Mouse (Mus musculus): ENCODE measurements around the gene Bicdl1. TPM values are rescaled to one million over a fixed set of nuclear protein-coding genes. Genes with fewer than 3 reads are reported as not detected.
"Not testable (repeated sequence)": the region's sequence is repeated elsewhere in the genome, so short reads cannot be mapped to it uniquely, and the experiment has no call there.

Gene Bicdl1
- polyA plus RNA-seq, 1 experiment from 2014 or later, result 16.8 TPM

DNA sequence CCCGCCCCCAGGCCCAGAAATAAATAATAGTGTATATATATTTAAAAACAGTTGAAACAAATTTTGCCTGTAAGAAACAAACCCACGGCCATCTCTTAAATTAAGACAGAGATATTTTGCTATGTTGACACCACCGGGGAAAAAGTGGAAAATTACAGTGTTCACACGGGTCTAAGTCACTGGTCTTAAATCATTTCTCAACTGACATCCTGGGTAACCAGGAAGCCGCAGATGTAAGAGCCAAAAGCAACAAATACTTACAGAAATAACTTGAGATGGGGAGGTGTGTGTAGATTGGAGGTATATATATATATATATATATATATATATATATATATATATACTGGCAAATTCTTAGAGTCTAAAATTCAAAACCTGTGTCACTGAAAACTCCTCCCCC, 21.5 kb upstream of the Bicdl1 start:
- DNase-seq (ENCODE audit: low spot score) (no peak), ATAC-seq (ENCODE audit: low FRiP score, low TSS enrichment) (no peak)
- WGBS, result 60% methylated on average over 5 of the region's 5 CpGs
- H3K9me3 ChIP-seq (ENCODE audit: control insufficient read depth, low read length), result no peaks in the 10 kb centered on the region
- no peak overlapping the region for H3K27ac ChIP-seq (replicated peaks)
- H3K4me1 ChIP-seq (replicated peaks; ENCODE audit: control insufficient read depth, insufficient read depth), result no peaks in the 10 kb centered on the region
- no peak overlapping the region for H3K4me3 ChIP-seq (ENCODE audit: low read depth, low read length)
- H3K36me3 ChIP-seq (ENCODE audit: control insufficient read depth, insufficient read depth, low read length), result no peaks in the 10 kb centered on the region
- no peak for TF ChIP-seq CTCF (IDR thresholded peaks at IDR 0.05; ENCODE audit: low read depth)
- no peak for TF ChIP-seq EP300 (optimal IDR thresholded peaks at IDR 0.05)
- H3K9ac ChIP-seq (ENCODE audit: low read length), result no peak overlapping the region
- no peak overlapping the region for H3K4me2 ChIP-seq (replicated peaks; ENCODE audit: low read depth)
- no peaks in the 10 kb centered on the region for H3K27me3 ChIP-seq (ENCODE audit: control insufficient read depth, insufficient read depth, low read length)

DNA sequence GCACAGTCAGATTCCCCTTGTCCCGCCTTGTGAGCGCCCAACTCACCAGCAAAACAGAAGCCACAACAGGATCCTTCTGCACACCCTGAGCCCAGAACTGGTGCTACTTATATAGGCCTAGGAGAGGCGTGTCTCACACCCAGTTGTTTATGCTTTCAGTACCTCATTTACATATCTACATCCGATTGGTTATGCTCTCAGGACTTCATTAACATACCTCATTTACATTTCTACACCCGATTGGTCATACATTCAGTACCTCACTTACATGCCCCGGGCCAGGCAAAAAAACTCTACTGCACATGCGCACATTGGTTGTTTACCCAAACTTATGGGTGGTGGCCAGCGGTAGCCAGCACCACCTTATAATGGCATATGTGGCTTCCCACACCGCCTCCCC, 20.5 kb upstream of the Bicdl1 start:
- H3K27me3 ChIP-seq (ENCODE audit: control insufficient read depth, insufficient read depth, low read length); H3K36me3 ChIP-seq (ENCODE audit: control insufficient read depth, insufficient read depth, low read length); H3K27ac ChIP-seq (replicated peaks); H3K9me3 ChIP-seq (ENCODE audit: control insufficient read depth, low read length); DNase-seq (ENCODE audit: low spot score); ATAC-seq (ENCODE audit: low FRiP score, low TSS enrichment); H3K4me2 ChIP-seq (replicated peaks; ENCODE audit: low read depth); H3K4me1 ChIP-seq (replicated peaks; ENCODE audit: control insufficient read depth, insufficient read depth); H3K9ac ChIP-seq (ENCODE audit: low read length); H3K4me3 ChIP-seq (ENCODE audit: low read depth, low read length): not testable (repeated sequence)
- 90% methylated on average over 9 of the region's 9 CpGs for WGBS

- Histone ChIP-seq H3K36me3 (ENCODE audit: control insufficient read depth, insufficient read depth, low read length) (no peaks in the 10 kb centered on the region), H3K4me1 (replicated peaks; ENCODE audit: control insufficient read depth, insufficient read depth) (no peaks in the 10 kb centered on the region), H3K27me3 (ENCODE audit: control insufficient read depth, insufficient read depth, low read length) (no peaks in the 10 kb centered on the region), H3K27ac (replicated peaks) (no peak overlapping the region), H3K9me3 (ENCODE audit: control insufficient read depth, low read length) (no peaks in the 10 kb centered on the region), H3K4me2 (replicated peaks; ENCODE audit: low read depth) (no peak overlapping the region), H3K9ac (ENCODE audit: low read length) (no peak overlapping the region), H3K4me3 (ENCODE audit: low read depth, low read length) (no peak overlapping the region)
- no peak for DNase-seq (ENCODE audit: low spot score)
- ATAC-seq (ENCODE audit: low FRiP score, low TSS enrichment), result no peak
- 58% methylated on average over 8 of the region's 8 CpGs for WGBS
- no peak for TF ChIP-seq EP300 (optimal IDR thresholded peaks at IDR 0.05)
- TF ChIP-seq CTCF (IDR thresholded peaks at IDR 0.05; ENCODE audit: low read depth), result no peak
These were observed 16.9 kb upstream of the Bicdl1 start for GRCm38 (mm10) chr5:115748316-115748715.

- no peaks in the 10 kb centered on the region for H3K27me3 ChIP-seq (ENCODE audit: control insufficient read depth, insufficient read depth, low read length)
- H3K36me3 ChIP-seq (ENCODE audit: control insufficient read depth, insufficient read depth, low read length), result no peaks in the 10 kb centered on the region
- H3K9me3 ChIP-seq (ENCODE audit: control insufficient read depth, low read length), result no peaks in the 10 kb centered on the region
- no peak overlapping the region for H3K4me2 ChIP-seq (replicated peaks; ENCODE audit: low read depth)
- no peaks in the 10 kb centered on the region for H3K4me1 ChIP-seq (replicated peaks; ENCODE audit: control insufficient read depth, insufficient read depth)
- H3K4me3 ChIP-seq (ENCODE audit: low read depth, low read length), result no peak overlapping the region
- no peak overlapping the region for H3K9ac ChIP-seq (ENCODE audit: low read length)
- H3K27ac ChIP-seq (replicated peaks), result no peak overlapping the region
- 76% methylated on average over 15 of the region's 15 CpGs for WGBS
- TF ChIP-seq CTCF (IDR thresholded peaks at IDR 0.05; ENCODE audit: low read depth) (no peak), EP300 (optimal IDR thresholded peaks at IDR 0.05) (no peak)
- ATAC-seq (ENCODE audit: low FRiP score, low TSS enrichment) (no peak), DNase-seq (ENCODE audit: low spot score) (no peak)
These were observed 13.9 kb upstream of the Bicdl1 start for GRCm38 (mm10) chr5:115745319-115745718.

DNA sequence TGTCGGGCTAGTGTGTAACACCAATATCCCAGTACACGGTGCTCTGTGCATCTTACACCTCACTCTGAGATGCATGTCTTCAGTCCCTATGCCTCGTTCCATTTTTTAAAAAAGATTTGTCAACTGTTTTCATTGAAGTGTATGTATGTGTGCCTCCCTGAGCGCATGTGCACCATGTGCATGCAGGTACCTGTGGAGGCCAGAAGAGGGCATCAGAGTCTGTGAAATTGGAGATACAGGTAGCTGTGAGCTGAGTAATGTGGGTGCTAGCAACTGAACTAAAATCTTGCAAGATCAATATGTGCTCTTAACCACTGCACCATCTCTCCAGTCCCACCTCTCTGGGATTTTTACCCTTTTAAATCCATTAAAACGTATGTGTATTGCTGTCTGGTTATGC, 6.6 kb upstream of the Bicdl1 start:
- H3K36me3 ChIP-seq (ENCODE audit: control insufficient read depth, insufficient read depth, low read length), result no peaks in the 10 kb centered on the region
- 89% methylated on average over 5 of the region's 5 CpGs for WGBS
- no peak overlapping the region for H3K4me2 ChIP-seq (replicated peaks; ENCODE audit: low read depth)
- no peak overlapping the region for H3K9ac ChIP-seq (ENCODE audit: low read length)
- no peak overlapping the region for H3K27ac ChIP-seq (replicated peaks)
- H3K27me3 ChIP-seq (ENCODE audit: control insufficient read depth, insufficient read depth, low read length), result no peaks in the 10 kb centered on the region
- no peaks in the 10 kb centered on the region for H3K4me1 ChIP-seq (replicated peaks; ENCODE audit: control insufficient read depth, insufficient read depth)
- H3K9me3 ChIP-seq (ENCODE audit: control insufficient read depth, low read length), result no peaks in the 10 kb centered on the region
- no peak overlapping the region for H3K4me3 ChIP-seq (ENCODE audit: low read depth, low read length)
- DNase-seq (ENCODE audit: low spot score) (no peak), ATAC-seq (ENCODE audit: low FRiP score, low TSS enrichment) (no peak)
- TF ChIP-seq CTCF (IDR thresholded peaks at IDR 0.05; ENCODE audit: low read depth) (no peak), EP300 (optimal IDR thresholded peaks at IDR 0.05) (no peak)

DNA sequence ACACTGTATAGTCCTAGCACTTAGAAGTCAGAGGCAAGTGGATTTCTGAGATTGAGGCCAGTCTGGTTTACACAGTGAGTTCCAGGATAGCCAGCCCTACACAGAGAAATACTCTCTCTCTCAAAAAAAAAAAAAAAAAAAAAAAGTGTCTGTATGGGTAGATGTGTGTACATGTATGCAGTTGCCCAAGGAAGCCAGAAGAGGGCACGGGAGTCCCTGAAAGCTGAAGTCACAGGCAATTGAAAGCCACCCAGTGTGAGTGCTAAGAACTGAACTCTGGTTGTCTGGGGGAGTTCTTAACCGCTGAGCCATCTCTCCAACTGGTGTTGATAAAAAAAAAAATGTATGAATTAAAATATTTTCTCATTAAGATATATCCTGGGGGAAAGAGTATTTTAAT, 3.1 kb upstream of the Bicdl1 start:
- ATAC-seq (ENCODE audit: low FRiP score, low TSS enrichment), result no peak
- H3K9me3 ChIP-seq (ENCODE audit: control insufficient read depth, low read length), result no peaks in the 10 kb centered on the region

More for the DNA sequence above, 3.1 kb upstream of the Bicdl1 start:
- Histone ChIP-seq H3K27me3 (ENCODE audit: control insufficient read depth, insufficient read depth, low read length) (no peaks in the 10 kb centered on the region), H3K9ac (ENCODE audit: low read length) (no peak overlapping the region), H3K4me2 (replicated peaks; ENCODE audit: low read depth) (no peak overlapping the region), H3K36me3 (ENCODE audit: control insufficient read depth, insufficient read depth, low read length) (no peaks in the 10 kb centered on the region), H3K4me3 (ENCODE audit: low read depth, low read length) (no peak overlapping the region), H3K27ac (replicated peaks) (no peak overlapping the region), H3K4me1 (replicated peaks; ENCODE audit: control insufficient read depth, insufficient read depth) (0 out of 2 replicates have a peak, but pooled peaks cover 2% of the 10 kb centered on the region)
- peak; percentile 32; the same call in 1 of the 2 replicates for TF ChIP-seq CTCF (IDR thresholded peaks at IDR 0.05; ENCODE audit: low read depth)
- TF ChIP-seq EP300 (optimal IDR thresholded peaks at IDR 0.05), result no peak
- 83% methylated on average over 2 of the region's 2 CpGs for WGBS
- no peak for DNase-seq (ENCODE audit: low spot score)

Measured in stomach, postnatal 0 days (tissue).